Mouse (Mus musculus): ENCODE data around the gene Taf4.

DNA sequence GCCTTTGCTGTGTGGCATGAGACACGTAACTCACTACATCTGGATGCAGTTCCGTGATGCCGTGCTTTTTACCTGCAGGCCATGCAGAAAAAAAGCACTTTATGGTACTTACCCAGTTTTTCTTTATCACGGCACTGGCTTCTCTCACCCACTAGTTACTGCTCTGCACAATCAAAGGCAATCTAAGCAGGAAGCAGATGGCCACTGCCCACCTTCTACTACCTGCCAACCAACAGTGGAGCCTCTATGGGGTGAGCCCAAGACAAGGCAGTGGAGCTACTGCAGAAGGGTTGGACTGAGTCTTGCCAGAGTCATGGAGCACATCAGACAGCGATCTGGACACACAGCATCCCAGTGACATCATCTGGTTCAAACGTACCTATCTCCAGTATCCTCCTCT is 52.4 kb downstream of the Taf4 start:
- TF ChIP-seq UBTF (IDR thresholded peaks at IDR 0.05; ENCODE audit: borderline replicate concordance, insufficient read depth, low read depth, low read length) (no peak), CHD2 (IDR thresholded peaks at IDR 0.05; ENCODE audit: low read length) (no peak), POLR2A (IDR thresholded peaks at IDR 0.05; ENCODE audit: control insufficient read depth in 1 of 2, insufficient read depth in 1 of 2, low read depth in 1 of 2, low read length in 2 of 2, poor library complexity in 1 of 2) (no peak), CTCF (IDR thresholded peaks at IDR 0.05 in 2 of 3, conservative IDR thresholded peaks at IDR 0.05 in 1 of 3; ENCODE audit: control insufficient read depth in 1 of 3, insufficient read depth in 1 of 3, low read depth in 2 of 3, low read length in 3 of 3, poor library complexity in 1 of 3, severe bottlenecking in 1 of 3) (no peak), USF2 (IDR thresholded peaks at IDR 0.05; ENCODE audit: borderline replicate concordance in 1 of 2, insufficient read depth in 1 of 2, low read depth in 1 of 2, low read length in 2 of 2) (no peak), ELF1 (IDR thresholded peaks at IDR 0.05; ENCODE audit: low read depth, low read length) (no peak), RAD21 (IDR thresholded peaks at IDR 0.05; ENCODE audit: low read depth, low read length) (no peak), GATA1 (IDR thresholded peaks at IDR 0.05; ENCODE audit: low read depth, low read length) (no peak), NRF1 (IDR thresholded peaks at IDR 0.05; ENCODE audit: insufficient read depth, low read depth, low read length, poor library complexity, severe bottlenecking) (no peak), JUND (IDR thresholded peaks at IDR 0.05; ENCODE audit: low read depth, low read length) (no peak), KAT2A (conservative IDR thresholded peaks at IDR 0.05; ENCODE audit: low read depth, low read length) (no peak), GABPA (IDR thresholded peaks at IDR 0.05; ENCODE audit: low read depth, low read length) (no peak), TBP (IDR thresholded peaks at IDR 0.05; ENCODE audit: low read depth, low read length) (no peak), ETS1 (IDR thresholded peaks at IDR 0.05; ENCODE audit: low read depth, low read length) (no peak)
